Mouse (Mus musculus): Measurements from ENCODE around the gene Gkn1. TPM values are rescaled to one million over a fixed set of nuclear protein-coding genes. Genes with fewer than 3 reads are reported as not detected.
A peak's percentile ranks its signal among the peaks of the same experiment; 100 is the strongest.

The Gkn1 gene
- not detected in 2 replicates for polyA plus RNA-seq (2015; fragmentation: Nextera tagmentation; extraction: Ambion mirVana)

- Histone ChIP-seq H3K4me1 (no peaks in the 10 kb centered on the region), H3K27me3 (replicated peaks) (peaks cover 29% of the 10 kb centered on the region), H3K4me2 (no peak within 1 kb of the TSS), H3K4me3 (no peak within 1 kb of the TSS), H3K36me3 (no peaks in the 10 kb centered on the region), H3K9ac (no peak within 1 kb of the TSS), H3K27ac (replicated peaks) (no peak within 1 kb of the TSS), H3K9me3 (no peaks in the 10 kb centered on the region)
- 76% methylated on average over 8 of the region's 8 CpGs for WGBS
- ATAC-seq (ENCODE audit: extremely low read depth, insufficient number of reproducible peaks, low FRiP score, low TSS enrichment) = no peak
These were observed at the start of gene Gkn1 for GRCm38 (mm10) chr6:87350829-87351228. Gene Gkn1 (minus strand): TSS chr6:87350942.

- H3K9ac ChIP-seq = 0 out of 2 replicates have a peak overlapping the region, but pooled peaks have one; percentile 14
- H3K27me3 ChIP-seq (replicated peaks) = peaks cover 61% of the 10 kb centered on the region
- peaks cover 31% of the 10 kb centered on the region for H3K4me1 ChIP-seq
- WGBS = 32% methylated on average over 4 of the region's 4 CpGs
- no peaks in the 10 kb centered on the region for H3K9me3 ChIP-seq
- no peak for ATAC-seq (ENCODE audit: extremely low read depth, insufficient number of reproducible peaks, low FRiP score, low TSS enrichment)
- H3K36me3 ChIP-seq = no peaks in the 10 kb centered on the region
- H3K4me2 ChIP-seq = no peak overlapping the region
- H3K4me3 ChIP-seq = no peak overlapping the region
- H3K27ac ChIP-seq (replicated peaks) = no peak overlapping the region; the same call in 1 of the 2 replicates
These were observed 49.3 kb upstream of the Gkn1 start for GRCm38 (mm10) chr6:87399886-87400566.

GRCm38 (mm10) chr6:87399137-87399536 is 48.4 kb upstream of the Gkn1 start:
- ATAC-seq (ENCODE audit: extremely low read depth, insufficient number of reproducible peaks, low FRiP score, low TSS enrichment) = no peak
- H3K9me3 ChIP-seq = no peaks in the 10 kb centered on the region
- H3K9ac ChIP-seq = peak overlapping the region; percentile 14; the same call in 1 of the 2 replicates
- peaks cover 69% of the 10 kb centered on the region for H3K27me3 ChIP-seq (replicated peaks)
- H3K4me3 ChIP-seq = no peak overlapping the region
- H3K36me3 ChIP-seq = no peaks in the 10 kb centered on the region
- 2% methylated on average over 5 of the region's 5 CpGs for WGBS
- no peak overlapping the region for H3K27ac ChIP-seq (replicated peaks)
- no peak overlapping the region for H3K4me2 ChIP-seq
- H3K4me1 ChIP-seq = peaks cover 34% of the 10 kb centered on the region

GRCm38 (mm10) chr6:87394783-87395182 is 44.0 kb upstream of the Gkn1 start:
- Histone ChIP-seq H3K27ac (replicated peaks) (no peak overlapping the region), H3K9ac (no peak overlapping the region), H3K4me1 (peaks cover 24% of the 10 kb centered on the region), H3K9me3 (no peaks in the 10 kb centered on the region), H3K27me3 (replicated peaks) (peaks cover 94% of the 10 kb centered on the region), H3K4me2 (no peak overlapping the region), H3K4me3 (no peak overlapping the region), H3K36me3 (no peaks in the 10 kb centered on the region)
- 69% methylated on average over 9 of the region's 9 CpGs for WGBS
- no peak for ATAC-seq (ENCODE audit: extremely low read depth, insufficient number of reproducible peaks, low FRiP score, low TSS enrichment)

GRCm38 (mm10) chr6:87393466-87394205 is 42.9 kb upstream of the Gkn1 start:
- Histone ChIP-seq H3K27me3 (replicated peaks) (peaks cover 96% of the 10 kb centered on the region), H3K4me1 (peaks cover 30% of the 10 kb centered on the region), H3K9ac (no peak overlapping the region), H3K4me3 (no peak overlapping the region), H3K9me3 (no peaks in the 10 kb centered on the region), H3K27ac (replicated peaks) (no peak overlapping the region), H3K36me3 (no peaks in the 10 kb centered on the region), H3K4me2 (no peak overlapping the region)
- 67% methylated on average over 8 of the region's 8 CpGs for WGBS
- ATAC-seq (ENCODE audit: extremely low read depth, insufficient number of reproducible peaks, low FRiP score, low TSS enrichment) = no peak

- peaks cover 94% of the 10 kb centered on the region for H3K27me3 ChIP-seq (replicated peaks)
- H3K4me2 ChIP-seq = no peak overlapping the region
These were observed 38.8 kb upstream of the Gkn1 start for GRCm38 (mm10) chr6:87389455-87389989.

GRCm38 (mm10) chr6:87388877-87389276 is 38.1 kb upstream of the Gkn1 start, which contains the start of gene Gkn3:
Gene Gkn3 (minus strand): TSS chr6:87388935.
- Histone ChIP-seq H3K9ac (0 out of 2 replicates have a peak within 1 kb of the TSS, but pooled peaks have one; percentile 4), H3K36me3 (no peaks in the 10 kb centered on the region), H3K27ac (replicated peaks) (0 out of 2 replicates have a peak within 1 kb of the TSS, but pooled peaks have one; percentile 12), H3K4me1 (peaks cover 36% of the 10 kb centered on the region), H3K4me3 (no peak within 1 kb of the TSS), H3K9me3 (no peaks in the 10 kb centered on the region), H3K27me3 (replicated peaks) (peaks cover 93% of the 10 kb centered on the region), H3K4me2 (no peak within 1 kb of the TSS)
- 42% methylated on average over 7 of the region's 7 CpGs for WGBS
- no peak for ATAC-seq (ENCODE audit: extremely low read depth, insufficient number of reproducible peaks, low FRiP score, low TSS enrichment)

More at GRCm38 (mm10) chr6:87389455-87389989, 38.8 kb upstream of the Gkn1 start:
- H3K4me1 ChIP-seq = peaks cover 38% of the 10 kb centered on the region
- H3K27ac ChIP-seq (replicated peaks) = no peak overlapping the region
- ATAC-seq (ENCODE audit: extremely low read depth, insufficient number of reproducible peaks, low FRiP score, low TSS enrichment) = no peak
- H3K36me3 ChIP-seq = no peaks in the 10 kb centered on the region
- H3K9ac ChIP-seq = no peak overlapping the region
- no peaks in the 10 kb centered on the region for H3K9me3 ChIP-seq
- 28% methylated on average over 5 of the region's 5 CpGs for WGBS
- no peak overlapping the region for H3K4me3 ChIP-seq

GRCm38 (mm10) chr6:87386681-87387080 is 35.9 kb upstream of the Gkn1 start:
- 75% methylated on average over 10 of the region's 10 CpGs for WGBS
- Histone ChIP-seq H3K9ac (no peak overlapping the region), H3K4me2 (no peak overlapping the region), H3K36me3 (no peaks in the 10 kb centered on the region), H3K9me3 (no peaks in the 10 kb centered on the region), H3K27ac (replicated peaks) (no peak overlapping the region), H3K4me1 (peaks cover 27% of the 10 kb centered on the region), H3K27me3 (replicated peaks) (peaks cover 93% of the 10 kb centered on the region), H3K4me3 (no peak overlapping the region)
- ATAC-seq (ENCODE audit: extremely low read depth, insufficient number of reproducible peaks, low FRiP score, low TSS enrichment) = no peak

- Histone ChIP-seq H3K4me3 (no peak overlapping the region), H3K4me1 (peaks cover 27% of the 10 kb centered on the region), H3K27ac (replicated peaks) (no peak overlapping the region), H3K4me2 (no peak overlapping the region), H3K9ac (no peak overlapping the region), H3K27me3 (replicated peaks) (peaks cover 93% of the 10 kb centered on the region), H3K9me3 (no peaks in the 10 kb centered on the region), H3K36me3 (no peaks in the 10 kb centered on the region)
- no peak for ATAC-seq (ENCODE audit: extremely low read depth, insufficient number of reproducible peaks, low FRiP score, low TSS enrichment)
- 4% methylated on average over 7 of the region's 7 CpGs for WGBS
These were observed 35.5 kb upstream of the Gkn1 start for GRCm38 (mm10) chr6:87386203-87386602.

GRCm38 (mm10) chr6:87384761-87385160 is 34.0 kb upstream of the Gkn1 start:
- Histone ChIP-seq H3K27me3 (replicated peaks) (peaks cover 93% of the 10 kb centered on the region), H3K9ac (no peak overlapping the region), H3K27ac (replicated peaks) (no peak overlapping the region), H3K36me3 (no peaks in the 10 kb centered on the region), H3K4me2 (peak overlapping the region; percentile 69), H3K9me3 (no peaks in the 10 kb centered on the region), H3K4me3 (0 out of 2 replicates have a peak overlapping the region, but pooled peaks have one; percentile 40), H3K4me1 (peaks cover 26% of the 10 kb centered on the region)
- WGBS = 38% methylated on average over 6 of the region's 6 CpGs
- no peak for ATAC-seq (ENCODE audit: extremely low read depth, insufficient number of reproducible peaks, low FRiP score, low TSS enrichment)

- Histone ChIP-seq H3K4me3 (peak overlapping the region; percentile 40), H3K27ac (replicated peaks) (no peak overlapping the region), H3K9me3 (no peaks in the 10 kb centered on the region), H3K27me3 (replicated peaks) (peaks cover 92% of the 10 kb centered on the region), H3K36me3 (no peaks in the 10 kb centered on the region), H3K9ac (peak overlapping the region; percentile 66; the same call in 1 of the 2 replicates), H3K4me2 (peak overlapping the region; percentile 69), H3K4me1 (peaks cover 20% of the 10 kb centered on the region)
- 11% methylated on average over 24 of the region's 24 CpGs for WGBS
- no peak for ATAC-seq (ENCODE audit: extremely low read depth, insufficient number of reproducible peaks, low FRiP score, low TSS enrichment)
These were observed 33.4 kb upstream of the Gkn1 start for GRCm38 (mm10) chr6:87383926-87384691.
